Mouse (Mus musculus) adrenal gland, adult 18-20 months (tissue): ENCODE results near the gene Pla2g16. TPM values are rescaled to one million over a fixed set of nuclear protein-coding genes. Genes with fewer than 3 reads are reported as not detected.

Experiments
- DNase-seq, 2 experiments: peaks; one replicate each; pipeline ENCODE4 v3.0.0; 2021 to 2022; ENCODE audit warnings: low spot score in 2 of 2
- total RNA-seq, 2 experiments: library from RNA; stranded (reverse); gene quantifications; 1 replicate in 1 of 2; 2 replicates in 1 of 2; pipeline ENCODE4 v1.2.3; 2021

Pla2g16 gene
- total RNA-seq, 2 experiments from 2014 or later = 60.4 to 132 TPM

DNA sequence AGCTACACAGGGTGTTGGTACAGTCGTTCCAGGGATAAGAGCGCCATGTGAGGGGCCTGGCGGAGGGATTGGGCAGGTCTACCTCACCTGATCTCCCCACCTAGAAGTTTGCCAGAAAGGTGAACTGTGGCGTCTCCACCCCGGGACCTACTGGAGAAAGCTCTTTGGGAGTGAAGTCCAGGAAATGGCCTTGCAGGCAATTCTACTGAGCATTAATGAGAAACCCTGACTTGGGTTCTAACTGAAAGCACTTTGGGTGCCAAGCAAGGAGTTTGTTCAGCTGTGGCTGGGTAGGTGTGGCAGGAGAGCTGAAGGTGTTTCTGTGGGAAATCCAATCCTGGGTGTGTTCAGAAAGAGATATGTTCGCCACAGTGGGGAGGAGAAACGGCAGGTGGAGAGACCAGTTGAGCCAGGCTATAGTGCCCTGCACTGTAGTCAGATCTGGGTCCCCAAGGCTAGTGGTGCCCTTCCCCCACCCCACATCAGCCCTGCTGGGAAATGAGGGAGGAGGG, 50.5 kb downstream of the Pla2g16 start:
- no peak for DNase-seq

GRCm38 (mm10) chr19:7611942-7612757, 54.9 kb downstream of the Pla2g16 start, which contains the start of gene Hrasls5:
Hrasls5 (plus strand) TSS chr19:7612541.
- peak in 1 of 2 experiments; percentile 18 for DNase-seq

- no peak for DNase-seq
Measured at GRCm38 (mm10) chr19:7613151-7613550, 55.9 kb downstream of the Pla2g16 start.

GRCm38 (mm10) chr19:7616231-7616930, 59.1 kb downstream of the Pla2g16 start:
- DNase-seq = no peak

DNA sequence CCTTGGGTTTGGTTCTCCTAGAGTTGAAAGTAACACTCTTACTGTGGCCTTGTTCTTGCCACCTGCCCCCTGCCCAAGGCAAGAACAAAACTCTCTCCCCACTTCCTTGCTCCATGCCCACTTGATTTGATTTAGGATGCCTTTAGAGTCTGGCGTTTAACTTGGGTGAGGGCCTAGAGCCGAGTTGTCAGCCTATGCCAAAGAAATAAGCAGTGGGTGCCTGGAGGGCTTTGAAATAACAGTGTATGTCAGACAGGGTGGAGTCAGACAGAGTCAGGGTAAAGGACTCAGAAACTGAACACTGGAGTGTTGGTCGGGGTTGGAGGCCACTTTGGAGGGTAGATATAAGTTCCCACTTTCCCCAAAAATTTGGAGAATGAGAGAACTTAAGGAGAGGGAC, 59.8 kb downstream of the Pla2g16 start:
- DNase-seq = no peak

GRCm38 (mm10) chr19:7617696-7618095, 60.4 kb downstream of the Pla2g16 start:
- DNase-seq = peak in 1 of 2 experiments; percentile 42

GRCm38 (mm10) chr19:7633021-7633420, 75.8 kb downstream of the Pla2g16 start:
- DNase-seq = no peak

- no peak for DNase-seq
Measured at GRCm38 (mm10) chr19:7633786-7634185, 76.5 kb downstream of the Pla2g16 start.

Other genes with a start within 250 kb of the Pla2g16 start
- gene Mark2, start 215.6 kb upstream of the Pla2g16 start, total RNA-seq = 10 to 100 TPM; 63.5 to 64.0 TPM
- 10 to 100 TPM; 19.9 to 22.7 TPM for gene Spindoc, start 174.5 kb upstream of the Pla2g16 start, total RNA-seq
- 10 to 100 TPM; 17.1 to 20.0 TPM for gene 2700081O15Rik, start 139.8 kb upstream of the Pla2g16 start, total RNA-seq
- gene Rtn3, start 74.2 kb upstream of the Pla2g16 start, total RNA-seq = 100 to 1,000 TPM; 137 to 151 TPM
- 100 to 1,000 TPM in 1 of 2 experiments, 10 to 100 TPM in 1; 84.3 to 121 TPM for gene Atl3, start 63.4 kb upstream of the Pla2g16 start, total RNA-seq
- gene Lgals12, start 49.7 kb downstream of the Pla2g16 start, total RNA-seq = 10 to 100 TPM; 18.9 to 67.5 TPM
- gene Hrasls5, start 55.1 kb downstream of the Pla2g16 start, total RNA-seq = under 1 TPM; 0.30 to 0.77 TPM
- not detected for gene Slc22a19, start 153.9 kb downstream of the Pla2g16 start, total RNA-seq
- gene Slc22a26, start 245.2 kb downstream of the Pla2g16 start, total RNA-seq = under 1 TPM in 1 of 2 experiments, not detected in 1; 0.10 TPM